Mouse (Mus musculus): Measurements from ENCODE around the gene 4933416C03Rik.

GRCm38 (mm10) chr10:116075954-116076353 is 37.8 kb downstream of the 4933416C03Rik start:
- TF ChIP-seq CTCF (IDR thresholded peaks at IDR 0.05) (no peak), POLR2A (IDR thresholded peaks at IDR 0.05; ENCODE audit: insufficient read depth, low read depth, low read length) (no peak), EP300 (IDR thresholded peaks at IDR 0.05; ENCODE audit: insufficient read depth, low read depth, low read length) (no peak)
